Mouse (Mus musculus) heart, adult 2 months (tissue): ENCODE measurements at regions not wholly inside any gene's neighbourhood (a gene's known extent, or its start where the extent isn't known, plus 50 kb on each side); places are given as distances from the start of the nearest gene placed in this dataset.
A peak's percentile ranks its signal among the peaks of the same experiment; 100 is the strongest.

Source experiments
- CTCF ChIP-seq: fragments of 200-600 bp; IDR thresholded peaks from 2 replicates; pipeline ENCODE4 v1.8.1; 2022; ENCODE audit warnings: antibody characterized with exemption, mild to moderate bottlenecking, moderate library complexity
- POLR2A ChIP-seq: fragments of 200-500 bp; IDR thresholded peaks from 2 replicates; pipeline ENCODE4 v1.6.1; 2011; ENCODE audit warnings: mild to moderate bottlenecking, low read depth, low read length, control low read depth; ENCODE audit not compliant: insufficient read depth

DNA sequence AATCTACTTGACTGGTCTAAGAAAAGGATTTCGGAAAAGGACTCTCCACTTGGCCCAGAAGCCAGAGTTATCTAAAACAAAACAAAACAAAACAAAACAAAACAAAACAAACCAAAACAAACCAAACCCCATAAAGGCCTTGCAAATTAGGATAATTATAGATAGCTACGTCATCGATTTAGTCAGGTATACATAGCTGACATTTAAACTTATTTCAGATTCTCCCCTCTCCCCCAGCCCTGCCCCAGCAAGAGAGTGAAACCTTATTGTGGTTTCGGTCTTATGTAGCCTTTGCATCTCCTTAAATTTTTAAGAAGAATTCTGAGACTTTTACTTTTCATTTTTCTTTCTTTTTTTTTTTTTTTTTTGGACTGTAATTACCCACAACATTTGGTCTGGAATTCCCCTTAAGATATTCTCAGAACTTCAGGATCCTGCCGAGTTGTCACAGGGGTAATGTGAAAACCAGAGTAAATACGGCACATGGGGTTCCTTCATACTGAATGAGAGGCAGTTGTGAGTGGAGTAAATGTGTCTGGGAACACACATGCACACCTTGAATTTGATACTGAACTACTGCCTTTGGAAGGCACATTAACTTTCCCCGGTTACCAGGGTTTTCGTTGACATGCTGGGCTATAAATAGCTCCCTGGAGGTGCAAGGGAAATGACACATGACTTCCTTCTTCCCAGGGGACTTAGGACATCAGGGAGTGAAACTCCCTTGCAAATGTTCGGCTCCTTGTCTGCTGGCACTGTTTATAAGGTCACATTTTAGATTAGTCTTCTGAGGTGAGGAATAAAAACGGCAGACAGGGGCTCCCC is 94.8 kb upstream of the Rap1b start:
- TF ChIP-seq CTCF (peak; percentile 13; the same call in 1 of the 2 replicates), POLR2A (peak; percentile 60; the same call in 1 of the 2 replicates)
